Mouse (Mus musculus) embryo, embryonic 9.5 days (tissue): ENCODE measurements at regions not wholly inside any gene's neighbourhood (a gene's known extent, or its start where the extent isn't known, plus 50 kb on each side); places are given as distances from the start of the nearest gene placed in this dataset.

ENCODE experiments used
- DNase-seq: peaks from one replicate; pipeline ENCODE4 v3.0.0-alpha.2; 2017; ENCODE audit errors: extremely low spot score

- DNase-seq, result no peak
Observed at GRCm38 (mm10) chr12:21481644-21482043, 64.2 kb upstream of the Ywhaq start.

- DNase-seq, result no peak
Observed at GRCm38 (mm10) chr12:21480226-21480625, 62.8 kb upstream of the Ywhaq start.

GRCm38 (mm10) chr12:21479251-21479650, 61.8 kb upstream of the Ywhaq start:
- no peak for DNase-seq

- no peak for DNase-seq
Observed at GRCm38 (mm10) chr12:21476516-21476915, 59.1 kb upstream of the Ywhaq start.

GRCm38 (mm10) chr12:21472951-21473710, 55.7 kb upstream of the Ywhaq start:
- no peak for DNase-seq

GRCm38 (mm10) chr12:21472487-21472886, 55.0 kb upstream of the Ywhaq start:
- no peak for DNase-seq

GRCm38 (mm10) chr12:21471986-21472385, 54.5 kb upstream of the Ywhaq start:
- no peak for DNase-seq

GRCm38 (mm10) chr12:21470286-21470685, 52.8 kb upstream of the Ywhaq start:
- DNase-seq, result no peak
